Comparison of ENCODE assay signal across 11 mouse cellular contexts in the genomic region with DNA sequence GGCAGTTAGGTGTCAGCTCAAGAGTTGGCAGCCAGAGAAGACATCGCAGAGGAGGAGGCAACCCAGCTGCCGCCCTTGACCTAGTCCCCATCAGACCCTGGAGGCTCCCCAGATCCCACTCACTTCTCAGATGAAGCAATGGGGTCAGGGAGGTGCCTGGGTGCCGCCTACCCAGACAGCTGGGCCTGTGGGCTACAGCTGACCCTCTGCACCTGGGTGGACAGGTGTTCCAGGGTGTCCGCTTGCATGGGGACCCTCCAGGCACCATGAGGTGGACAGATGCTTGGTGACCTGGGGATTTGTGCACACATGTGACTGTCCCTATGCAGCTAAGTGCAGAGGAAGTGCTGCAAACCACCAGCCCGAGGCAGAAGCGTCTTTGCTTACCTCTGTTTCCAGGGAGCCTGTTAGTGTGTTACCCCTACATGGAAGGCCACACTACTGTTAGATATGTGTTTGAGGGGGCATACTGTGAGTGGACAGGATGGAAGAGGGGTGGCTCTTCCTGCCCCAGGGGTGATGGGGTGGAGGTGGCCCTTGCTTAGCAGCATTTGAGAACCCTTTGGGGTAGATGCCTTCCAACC. TPM values are rescaled to one million over a fixed set of nuclear protein-coding genes. Genes with fewer than 3 reads are reported as not detected.
DNase-seq lines count a peak whose midpoint lies in the region; ATAC-seq and TF ChIP-seq lines count a peak whose summit lies in the region.
"Had no signal": no experiment of that assay in that cellular context is flagged by ENCODE, and none has a peak within 500 bp of the region (broad histone marks: within the 10 kb centered on the region; RNA-seq: fewer than 3 reads in every experiment).

No protein-coding gene starts in this region.

- no peak for DNase-seq in hindbrain, embryonic 10.5 days (ENCODE audit: low spot score)
- DNase-seq in hindbrain, embryonic 11.5 days (ENCODE audit: low spot score) = no peak
- no peak for DNase-seq in spleen, adult 2 months (ENCODE audit: low read depth in 1 of 2, low spot score in 2 of 2)
- DNase-seq in spleen, postnatal 14 days (ENCODE audit: low spot score in 2 of 2) = no peak
- DNase-seq in stomach, postnatal 0 days (ENCODE audit: low spot score) = no peak
- DNase-seq in frontal cortex, adult 2 months (ENCODE audit: extremely low spot score in 1 of 2, low spot score in 1 of 2) = no peak
- DNase-seq: cerebellum, adult 9-11 months; gastrocnemius, postnatal 25 days; right cerebral cortex, postnatal 4 days had no signal

- H3K27ac ChIP-seq in hindbrain, embryonic 10.5 days = peak overlapping the region; percentile 93
- no peak overlapping the region for H3K27ac ChIP-seq in hindbrain, embryonic 11.5 days (ENCODE audit: low read depth, low read length)
- H3K27ac ChIP-seq in spleen, adult 2 months (ENCODE audit: insufficient read depth, low read length) = peak overlapping the region; percentile 70
- peak overlapping the region; percentile 97 for H3K27ac ChIP-seq in intestine, embryonic 15.5 days
- peak overlapping the region; percentile 97 for H3K27ac ChIP-seq in stomach, postnatal 0 days (replicated peaks)
- no peak overlapping the region for H3K27ac ChIP-seq in forebrain, embryonic 16.5 days (ENCODE audit: low read length)

- TF ChIP-seq CTCF in spleen, adult 2 months (IDR thresholded peaks at IDR 0.05; ENCODE audit: extremely low read depth, insufficient read depth, insufficient read length, insufficient replicate concordance) = no peak
- TF ChIP-seq CTCF in stomach, postnatal 0 days (IDR thresholded peaks at IDR 0.05; ENCODE audit: low read depth) = no peak

- TF ChIP-seq EP300 in stomach, postnatal 0 days (optimal IDR thresholded peaks at IDR 0.05) = no peak

- H3K4me1 ChIP-seq in hindbrain, embryonic 10.5 days (replicated peaks) = peaks cover 91% of the 10 kb centered on the region
- H3K4me1 ChIP-seq in hindbrain, embryonic 11.5 days (replicated peaks; ENCODE audit: control insufficient read depth, insufficient read depth, low read length) = peaks cover 30% of the 10 kb centered on the region
- H3K4me1 ChIP-seq in spleen, adult 2 months (ENCODE audit: control insufficient read depth, insufficient read depth, insufficient read length) = peaks cover 54% of the 10 kb centered on the region
- peaks cover 73% of the 10 kb centered on the region for H3K4me1 ChIP-seq in intestine, embryonic 15.5 days (replicated peaks)
- peaks cover 22% of the 10 kb centered on the region for H3K4me1 ChIP-seq in stomach, postnatal 0 days (replicated peaks; ENCODE audit: control insufficient read depth, insufficient read depth)
- peaks cover 62% of the 10 kb centered on the region for H3K4me1 ChIP-seq in forebrain, embryonic 16.5 days (replicated peaks; ENCODE audit: control insufficient read depth, insufficient read depth, low read length)

- H3K9ac ChIP-seq in hindbrain, embryonic 11.5 days (ENCODE audit: low read depth, low read length) = no peak overlapping the region
- peak overlapping the region; percentile 3; the same call in 1 of the 2 replicates for H3K9ac ChIP-seq in intestine, embryonic 15.5 days
- H3K9ac ChIP-seq in stomach, postnatal 0 days (ENCODE audit: low read length) = no peak overlapping the region
- no peak overlapping the region for H3K9ac ChIP-seq in forebrain, embryonic 16.5 days (replicated peaks; ENCODE audit: low read depth, low read length)

- H3K4me2 ChIP-seq in hindbrain, embryonic 11.5 days (replicated peaks; ENCODE audit: low read depth, low read length) = no peak overlapping the region
- H3K4me2 ChIP-seq in intestine, embryonic 15.5 days (replicated peaks) = no peak overlapping the region; the same call in 1 of the 2 replicates
- no peak overlapping the region for H3K4me2 ChIP-seq in stomach, postnatal 0 days (replicated peaks; ENCODE audit: low read depth)
- H3K4me2 ChIP-seq in forebrain, embryonic 16.5 days (ENCODE audit: low read length) = no peak overlapping the region

- TF ChIP-seq POLR2A in spleen, adult 2 months (IDR thresholded peaks at IDR 0.05; ENCODE audit: low read depth, low read length) = no peak

- H3K9me3 ChIP-seq in hindbrain, embryonic 10.5 days = no peaks in the 10 kb centered on the region
- no peaks in the 10 kb centered on the region for H3K9me3 ChIP-seq in hindbrain, embryonic 11.5 days (ENCODE audit: control insufficient read depth, low read length)
- no peaks in the 10 kb centered on the region for H3K9me3 ChIP-seq in intestine, embryonic 15.5 days
- H3K9me3 ChIP-seq in stomach, postnatal 0 days (ENCODE audit: control insufficient read depth, low read length) = no peaks in the 10 kb centered on the region
- H3K9me3 ChIP-seq in forebrain, embryonic 16.5 days (ENCODE audit: control insufficient read depth, low read length) = no peaks in the 10 kb centered on the region

- no peak for ATAC-seq in hindbrain, embryonic 11.5 days (ENCODE audit: low FRiP score)
- ATAC-seq in intestine, embryonic 15.5 days = no peak
- ATAC-seq in stomach, postnatal 0 days (ENCODE audit: low FRiP score, low TSS enrichment) = no peak
- no peak for ATAC-seq in forebrain, embryonic 16.5 days

- peak overlapping the region; percentile 49; the same call in 1 of the 2 replicates for H3K4me3 ChIP-seq in hindbrain, embryonic 10.5 days
- H3K4me3 ChIP-seq in hindbrain, embryonic 11.5 days (ENCODE audit: low read depth, low read length) = no peak overlapping the region
- H3K4me3 ChIP-seq in spleen, adult 2 months (ENCODE audit: extremely low read depth, insufficient read depth, insufficient read length) = no peak overlapping the region
- no peak overlapping the region for H3K4me3 ChIP-seq in intestine, embryonic 15.5 days (replicated peaks)
- H3K4me3 ChIP-seq in stomach, postnatal 0 days (ENCODE audit: low read depth, low read length) = no peak overlapping the region
- no peak overlapping the region for H3K4me3 ChIP-seq in forebrain, embryonic 16.5 days (replicated peaks; ENCODE audit: low read length)

- WGBS in hindbrain, embryonic 10.5 days = 72% methylated on average over 6 of the region's 6 CpGs
- WGBS in hindbrain, embryonic 11.5 days = 74% methylated on average over 6 of the region's 6 CpGs
- 54% methylated on average over 6 of the region's 6 CpGs for WGBS in spleen, adult 2 months
- 73% methylated on average over 6 of the region's 6 CpGs for WGBS in intestine, embryonic 15.5 days
- 77% methylated on average over 6 of the region's 6 CpGs for WGBS in stomach, postnatal 0 days
- 78% methylated on average over 6 of the region's 6 CpGs for WGBS in forebrain, embryonic 16.5 days

- H3K36me3 ChIP-seq in hindbrain, embryonic 10.5 days = peaks cover 8% of the 10 kb centered on the region
- H3K36me3 ChIP-seq in hindbrain, embryonic 11.5 days (ENCODE audit: control insufficient read depth, insufficient read depth, low read length) = no peaks in the 10 kb centered on the region
- H3K36me3 ChIP-seq in spleen, adult 2 months (ENCODE audit: control insufficient read depth, insufficient read depth, low read length) = no peaks in the 10 kb centered on the region
- no peaks in the 10 kb centered on the region for H3K36me3 ChIP-seq in intestine, embryonic 15.5 days
- no peaks in the 10 kb centered on the region for H3K36me3 ChIP-seq in stomach, postnatal 0 days (ENCODE audit: control insufficient read depth, insufficient read depth, low read length)
- H3K36me3 ChIP-seq in forebrain, embryonic 16.5 days (ENCODE audit: control insufficient read depth, insufficient read depth) = no peaks in the 10 kb centered on the region

- H3K27me3 ChIP-seq in hindbrain, embryonic 10.5 days (ENCODE audit: insufficient read depth, poor library complexity, severe bottlenecking) = peaks cover 8% of the 10 kb centered on the region
- 0 out of 2 replicates have a peak, but pooled peaks cover 2% of the 10 kb centered on the region for H3K27me3 ChIP-seq in hindbrain, embryonic 11.5 days (ENCODE audit: control insufficient read depth, insufficient read depth, low read length)
- H3K27me3 ChIP-seq in spleen, adult 2 months (ENCODE audit: control insufficient read depth, insufficient read depth, low read length) = no peaks in the 10 kb centered on the region
- H3K27me3 ChIP-seq in intestine, embryonic 15.5 days (replicated peaks) = no peaks in the 10 kb centered on the region
- no peaks in the 10 kb centered on the region for H3K27me3 ChIP-seq in stomach, postnatal 0 days (ENCODE audit: control insufficient read depth, insufficient read depth, low read length)
- H3K27me3 ChIP-seq in forebrain, embryonic 16.5 days (replicated peaks; ENCODE audit: control insufficient read depth, insufficient read depth, low read length) = no peaks in the 10 kb centered on the region

RNA-seq across cellular contexts. Expression of a gene that starts 3.0 kb away (rescaled TPM):
- 95.3 and 153 TPM in 2 replicates for polyA plus RNA-seq in hindbrain, embryonic 10.5 days (2016; fragmentation: Nextera tagmentation; extraction: Ambion mirVana)
- polyA plus RNA-seq in hindbrain, embryonic 11.5 days (2014; fragmentation: Nextera tagmentation; extraction: Ambion mirVana) = 83.4 and 90.4 TPM in 2 replicates
- polyA plus RNA-seq in spleen, adult 2 months (2012; rRNA removed) = 144 and 151 TPM in 2 replicates
- polyA plus RNA-seq in intestine, embryonic 15.5 days (2015; fragmentation: Nextera tagmentation; extraction: Ambion mirVana) = 69.4 and 83.9 TPM in 2 replicates
- 237 and 244 TPM in 2 replicates for polyA plus RNA-seq in stomach, postnatal 0 days (2015; fragmentation: Nextera tagmentation; extraction: Ambion mirVana)
- 212 and 226 TPM in 2 replicates for polyA plus RNA-seq in frontal cortex, adult 2 months (2012; rRNA removed)
- 318 and 335 TPM in 2 replicates for polyA plus RNA-seq in forebrain, embryonic 16.5 days (2015; fragmentation: Nextera tagmentation; extraction: Ambion mirVana)

RNA-seq across cellular contexts. Expression of a gene that starts 9.9 kb away (rescaled TPM):
- polyA plus RNA-seq in hindbrain, embryonic 10.5 days (2016; fragmentation: Nextera tagmentation; extraction: Ambion mirVana) = 12.9 and 14.4 TPM in 2 replicates
- polyA plus RNA-seq in hindbrain, embryonic 11.5 days (2014; fragmentation: Nextera tagmentation; extraction: Ambion mirVana) = 7.6 and 9.4 TPM in 2 replicates
- polyA plus RNA-seq in spleen, adult 2 months (2012; rRNA removed) = 10.8 TPM in 2 replicates
- 22.9 and 25.1 TPM in 2 replicates for polyA plus RNA-seq in intestine, embryonic 15.5 days (2015; fragmentation: Nextera tagmentation; extraction: Ambion mirVana)
- 13.9 and 14.1 TPM in 2 replicates for polyA plus RNA-seq in stomach, postnatal 0 days (2015; fragmentation: Nextera tagmentation; extraction: Ambion mirVana)
- polyA plus RNA-seq in frontal cortex, adult 2 months (2012; rRNA removed) = 14.3 and 15.8 TPM in 2 replicates
- 8.5 and 10.6 TPM in 2 replicates for polyA plus RNA-seq in forebrain, embryonic 16.5 days (2015; fragmentation: Nextera tagmentation; extraction: Ambion mirVana)

RNA-seq across cellular contexts. Expression of a gene that starts 14.7 kb away (rescaled TPM):
- 22.3 and 24.6 TPM in 2 replicates for polyA plus RNA-seq in hindbrain, embryonic 10.5 days (2016; fragmentation: Nextera tagmentation; extraction: Ambion mirVana)
- polyA plus RNA-seq in hindbrain, embryonic 11.5 days (2014; fragmentation: Nextera tagmentation; extraction: Ambion mirVana) = 66.7 and 67.1 TPM in 2 replicates
- 128 and 157 TPM in 2 replicates for polyA plus RNA-seq in spleen, adult 2 months (2012; rRNA removed)
- 14.1 and 16.1 TPM in 2 replicates for polyA plus RNA-seq in intestine, embryonic 15.5 days (2015; fragmentation: Nextera tagmentation; extraction: Ambion mirVana)
- 8.5 and 9.6 TPM in 2 replicates for polyA plus RNA-seq in stomach, postnatal 0 days (2015; fragmentation: Nextera tagmentation; extraction: Ambion mirVana)
- 36.5 and 43.7 TPM in 2 replicates for polyA plus RNA-seq in frontal cortex, adult 2 months (2012; rRNA removed)
- 26.5 and 30.9 TPM in 2 replicates for polyA plus RNA-seq in forebrain, embryonic 16.5 days (2015; fragmentation: Nextera tagmentation; extraction: Ambion mirVana)

RNA-seq across cellular contexts. Expression of a gene that starts 16.5 kb away (rescaled TPM):
- polyA plus RNA-seq in hindbrain, embryonic 10.5 days (2016; fragmentation: Nextera tagmentation; extraction: Ambion mirVana) = 41.3 and 43.7 TPM in 2 replicates
- polyA plus RNA-seq in hindbrain, embryonic 11.5 days (2014; fragmentation: Nextera tagmentation; extraction: Ambion mirVana) = 24.8 and 34.2 TPM in 2 replicates
- 1.3 and 1.8 TPM in 2 replicates for polyA plus RNA-seq in spleen, adult 2 months (2012; rRNA removed)
- polyA plus RNA-seq in intestine, embryonic 15.5 days (2015; fragmentation: Nextera tagmentation; extraction: Ambion mirVana) = 13.6 and 15.0 TPM in 2 replicates
- polyA plus RNA-seq in stomach, postnatal 0 days (2015; fragmentation: Nextera tagmentation; extraction: Ambion mirVana) = 6.5 and 7.2 TPM in 2 replicates
- 8.2 and 10.2 TPM in 2 replicates for polyA plus RNA-seq in frontal cortex, adult 2 months (2012; rRNA removed)
- polyA plus RNA-seq in forebrain, embryonic 16.5 days (2015; fragmentation: Nextera tagmentation; extraction: Ambion mirVana) = 24.8 and 25.4 TPM in 2 replicates

RNA-seq across cellular contexts. Expression of a gene that starts 22.2 kb away (rescaled TPM):
- polyA plus RNA-seq in hindbrain, embryonic 10.5 days (2016; fragmentation: Nextera tagmentation; extraction: Ambion mirVana) = 7.1 and 15.0 TPM in 2 replicates
- 15.1 and 16.7 TPM in 2 replicates for polyA plus RNA-seq in hindbrain, embryonic 11.5 days (2014; fragmentation: Nextera tagmentation; extraction: Ambion mirVana)
- polyA plus RNA-seq in spleen, adult 2 months (2012; rRNA removed) = 11.9 and 13.4 TPM in 2 replicates
- 4.8 and 5.1 TPM in 2 replicates for polyA plus RNA-seq in intestine, embryonic 15.5 days (2015; fragmentation: Nextera tagmentation; extraction: Ambion mirVana)
- polyA plus RNA-seq in stomach, postnatal 0 days (2015; fragmentation: Nextera tagmentation; extraction: Ambion mirVana) = 4.2 and 4.3 TPM in 2 replicates
- polyA plus RNA-seq in frontal cortex, adult 2 months (2012; rRNA removed) = 252 and 288 TPM in 2 replicates
- 33.0 and 44.5 TPM in 2 replicates for polyA plus RNA-seq in forebrain, embryonic 16.5 days (2015; fragmentation: Nextera tagmentation; extraction: Ambion mirVana)

Comparison
In these comparisons a context has a peak if more than half of its experiments do, and no peak if none do; other contexts are left out.
1. H3K27ac ChIP-seq: peak in hindbrain, embryonic 10.5 days (single experiment), spleen, adult 2 months (single experiment), intestine, embryonic 15.5 days (single experiment) and stomach, postnatal 0 days (single experiment); none in hindbrain, embryonic 11.5 days (single experiment) and forebrain, embryonic 16.5 days (single experiment).